Mouse (Mus musculus): ENCODE measurements around the gene Psmc1.

Gene Psmc1

GRCm38 (mm10) chr12:100172481-100172880, 62.5 kb downstream of the Psmc1 start:
- DNase-seq (ENCODE audit: low read depth, low spot score), result no peak

Measured in R1 (cell line).